Mouse (Mus musculus): ENCODE measurements around the gene Pigv. TPM values are rescaled to one million over a fixed set of nuclear protein-coding genes. Genes with fewer than 3 reads are reported as not detected.

Gene Pigv
- polyA plus RNA-seq, 1 experiment from 2014 or later = 16.7 TPM

DNA sequence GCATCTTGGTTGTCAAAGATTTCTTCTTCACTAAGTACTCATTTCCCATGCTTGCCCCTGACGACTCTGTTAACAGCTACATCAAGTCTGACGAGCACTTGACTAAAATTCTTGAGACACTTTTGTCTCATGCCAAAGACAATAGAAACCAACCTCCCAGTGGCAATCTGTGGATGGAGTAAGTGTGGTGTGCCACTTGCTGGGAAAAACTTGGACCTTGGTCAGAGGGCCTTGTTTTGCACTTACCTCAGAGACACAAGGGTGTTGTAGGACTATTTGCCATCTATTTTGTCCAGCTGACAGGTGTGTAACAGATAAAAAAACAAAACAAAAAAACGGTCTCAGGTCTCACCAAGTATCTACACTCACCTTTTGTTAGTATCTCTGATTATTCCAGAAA, 3.7 kb upstream of the Pigv start:
- ATAC-seq (replicated peaks; ENCODE audit: extremely low read depth, insufficient read depth, low FRiP score) = no peak

GRCm38 (mm10) chr4:133675594-133676016, 3.2 kb upstream of the Pigv start:
- 11% methylated on average over 5 of the region's 5 CpGs for WGBS
- peaks cover 6% of the 10 kb centered on the region for H3K36me3 ChIP-seq (ENCODE audit: control insufficient read depth, insufficient read depth)
- no peaks in the 10 kb centered on the region for H3K9me3 ChIP-seq (replicated peaks; ENCODE audit: control insufficient read depth, low read length)
- H3K27me3 ChIP-seq (ENCODE audit: control insufficient read depth, insufficient read depth, low read length) = no peaks in the 10 kb centered on the region
- peak overlapping the region; percentile 80 for H3K27ac ChIP-seq (ENCODE audit: low read length)
- H3K9ac ChIP-seq (ENCODE audit: low read length) = peak overlapping the region; percentile 41
- H3K4me2 ChIP-seq (ENCODE audit: low read depth, low read length) = peak overlapping the region; percentile 36
- peaks cover 46% of the 10 kb centered on the region for H3K4me1 ChIP-seq (ENCODE audit: control insufficient read depth, insufficient read depth, low read length)
- H3K4me3 ChIP-seq (ENCODE audit: low read length) = no peak overlapping the region
- peak; percentile 20; the same call in 1 of the 2 replicates for ATAC-seq (replicated peaks; ENCODE audit: extremely low read depth, insufficient read depth, low FRiP score)

More for the DNA sequence above, 3.7 kb upstream of the Pigv start:
- WGBS = 16% methylated on average over 3 of the region's 3 CpGs
- H3K4me2 ChIP-seq (ENCODE audit: low read depth, low read length) = peak overlapping the region; percentile 36
- no peak overlapping the region for H3K4me3 ChIP-seq (ENCODE audit: low read length)
- H3K9me3 ChIP-seq (replicated peaks; ENCODE audit: control insufficient read depth, low read length) = no peaks in the 10 kb centered on the region
- peaks cover 41% of the 10 kb centered on the region for H3K4me1 ChIP-seq (ENCODE audit: control insufficient read depth, insufficient read depth, low read length)
- H3K27me3 ChIP-seq (ENCODE audit: control insufficient read depth, insufficient read depth, low read length) = no peaks in the 10 kb centered on the region
- H3K36me3 ChIP-seq (ENCODE audit: control insufficient read depth, insufficient read depth) = peaks cover 12% of the 10 kb centered on the region
- H3K27ac ChIP-seq (ENCODE audit: low read length) = peak overlapping the region; percentile 80
- H3K9ac ChIP-seq (ENCODE audit: low read length) = peak overlapping the region; percentile 41; the same call in 1 of the 2 replicates

GRCm38 (mm10) chr4:133674331-133674695, 1.9 kb upstream of the Pigv start:
- Histone ChIP-seq H3K36me3 (ENCODE audit: control insufficient read depth, insufficient read depth) (peaks cover 4% of the 10 kb centered on the region; the same call in 1 of the 2 replicates), H3K9ac (ENCODE audit: low read length) (no peak overlapping the region; the same call in 1 of the 2 replicates), H3K27ac (ENCODE audit: low read length) (peak overlapping the region; percentile 100), H3K4me1 (ENCODE audit: control insufficient read depth, insufficient read depth, low read length) (peaks cover 55% of the 10 kb centered on the region), H3K9me3 (replicated peaks; ENCODE audit: control insufficient read depth, low read length) (no peaks in the 10 kb centered on the region), H3K4me3 (ENCODE audit: low read length) (no peak overlapping the region), H3K4me2 (ENCODE audit: low read depth, low read length) (peak overlapping the region; percentile 91), H3K27me3 (ENCODE audit: control insufficient read depth, insufficient read depth, low read length) (no peaks in the 10 kb centered on the region)
- no peak for ATAC-seq (replicated peaks; ENCODE audit: extremely low read depth, insufficient read depth, low FRiP score)
- WGBS = 54% methylated on average over 8 of the region's 8 CpGs

DNA sequence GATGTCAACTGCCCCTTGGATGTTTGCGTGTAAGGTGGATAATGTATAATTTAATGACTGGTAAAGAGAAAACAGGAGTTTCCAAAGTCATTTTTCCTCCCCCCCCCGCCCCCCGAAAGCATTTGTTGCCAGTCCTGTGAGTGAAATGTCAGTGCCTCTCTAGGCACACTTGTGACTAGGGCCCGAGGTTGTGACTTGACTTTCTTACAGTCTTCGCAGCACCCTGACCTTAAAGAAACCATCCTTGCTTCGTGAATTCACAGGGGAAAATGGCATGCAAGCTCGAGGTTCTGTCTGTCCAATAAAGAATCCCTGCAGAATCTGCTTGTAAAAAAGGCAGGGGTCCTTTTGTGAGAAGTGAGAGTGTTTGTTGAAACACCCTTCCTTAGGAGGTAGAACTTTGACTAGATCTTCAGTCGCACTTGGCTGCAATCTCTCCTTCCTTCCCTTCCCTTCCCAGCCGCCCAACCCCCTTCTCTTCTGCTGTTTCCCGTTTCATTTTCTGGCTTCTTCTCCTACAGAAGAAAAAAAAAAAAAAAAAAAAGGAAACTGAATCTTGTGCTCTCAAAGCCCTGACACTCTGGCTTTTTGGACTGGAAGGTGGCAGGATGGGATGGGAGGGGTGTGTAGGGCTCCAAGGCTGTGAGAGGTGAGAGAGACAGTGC, 1.4 kb upstream of the Pigv start:
- Histone ChIP-seq H3K4me3 (ENCODE audit: low read length) (peak overlapping the region; percentile 83), H3K36me3 (ENCODE audit: control insufficient read depth, insufficient read depth) (peaks cover 4% of the 10 kb centered on the region; the same call in 1 of the 2 replicates), H3K27me3 (ENCODE audit: control insufficient read depth, insufficient read depth, low read length) (no peaks in the 10 kb centered on the region), H3K9me3 (replicated peaks; ENCODE audit: control insufficient read depth, low read length) (no peaks in the 10 kb centered on the region), H3K4me1 (ENCODE audit: control insufficient read depth, insufficient read depth, low read length) (peaks cover 55% of the 10 kb centered on the region), H3K27ac (ENCODE audit: low read length) (peak overlapping the region; percentile 100), H3K9ac (ENCODE audit: low read length) (peak overlapping the region; percentile 91), H3K4me2 (ENCODE audit: low read depth, low read length) (peak overlapping the region; percentile 91)
- WGBS = 23% methylated on average over 10 of the region's 10 CpGs
- ATAC-seq (replicated peaks; ENCODE audit: extremely low read depth, insufficient read depth, low FRiP score) = no peak

- Histone ChIP-seq H3K27ac (ENCODE audit: low read length) (peak overlapping the region; percentile 100), H3K4me3 (ENCODE audit: low read length) (peak overlapping the region; percentile 83), H3K9ac (ENCODE audit: low read length) (peak overlapping the region; percentile 91), H3K4me1 (ENCODE audit: control insufficient read depth, insufficient read depth, low read length) (peaks cover 55% of the 10 kb centered on the region), H3K27me3 (ENCODE audit: control insufficient read depth, insufficient read depth, low read length) (no peaks in the 10 kb centered on the region), H3K4me2 (ENCODE audit: low read depth, low read length) (peak overlapping the region; percentile 91), H3K9me3 (replicated peaks; ENCODE audit: control insufficient read depth, low read length) (no peaks in the 10 kb centered on the region), H3K36me3 (ENCODE audit: control insufficient read depth, insufficient read depth) (no peaks in the 10 kb centered on the region)
- ATAC-seq (replicated peaks; ENCODE audit: extremely low read depth, insufficient read depth, low FRiP score) = peak; percentile 24
- WGBS = 1% methylated on average over 24 of the region's 24 CpGs
Observed at GRCm38 (mm10) chr4:133672845-133673647, 599 bp upstream of the Pigv start.

GRCm38 (mm10) chr4:133671184-133671880, 1.1 kb downstream of the Pigv start:
- peak overlapping the region; percentile 100 for H3K27ac ChIP-seq (ENCODE audit: low read length)
- H3K9me3 ChIP-seq (replicated peaks; ENCODE audit: control insufficient read depth, low read length) = no peaks in the 10 kb centered on the region
- WGBS = 3% methylated on average over 13 of the region's 13 CpGs
- no peaks in the 10 kb centered on the region for H3K27me3 ChIP-seq (ENCODE audit: control insufficient read depth, insufficient read depth, low read length)
- no peak for ATAC-seq (replicated peaks; ENCODE audit: extremely low read depth, insufficient read depth, low FRiP score)
- H3K9ac ChIP-seq (ENCODE audit: low read length) = peak overlapping the region; percentile 91
- peak overlapping the region; percentile 91 for H3K4me2 ChIP-seq (ENCODE audit: low read depth, low read length)
- no peaks in the 10 kb centered on the region for H3K36me3 ChIP-seq (ENCODE audit: control insufficient read depth, insufficient read depth)
- peak overlapping the region; percentile 83 for H3K4me3 ChIP-seq (ENCODE audit: low read length)
- peaks cover 49% of the 10 kb centered on the region for H3K4me1 ChIP-seq (ENCODE audit: control insufficient read depth, insufficient read depth, low read length)

GRCm38 (mm10) chr4:133669652-133670210, 2.7 kb downstream of the Pigv start:
- Histone ChIP-seq H3K36me3 (ENCODE audit: control insufficient read depth, insufficient read depth) (peaks cover 3% of the 10 kb centered on the region; the same call in 1 of the 2 replicates), H3K9ac (ENCODE audit: low read length) (0 out of 2 replicates have a peak overlapping the region, but pooled peaks have one; percentile 36), H3K4me3 (ENCODE audit: low read length) (no peak overlapping the region), H3K27me3 (ENCODE audit: control insufficient read depth, insufficient read depth, low read length) (no peaks in the 10 kb centered on the region), H3K4me1 (ENCODE audit: control insufficient read depth, insufficient read depth, low read length) (peaks cover 37% of the 10 kb centered on the region), H3K9me3 (replicated peaks; ENCODE audit: control insufficient read depth, low read length) (no peaks in the 10 kb centered on the region), H3K4me2 (ENCODE audit: low read depth, low read length) (no peak overlapping the region), H3K27ac (ENCODE audit: low read length) (no peak overlapping the region)
- 49% methylated on average over 6 of the region's 6 CpGs for WGBS
- ATAC-seq (replicated peaks; ENCODE audit: extremely low read depth, insufficient read depth, low FRiP score) = no peak

DNA sequence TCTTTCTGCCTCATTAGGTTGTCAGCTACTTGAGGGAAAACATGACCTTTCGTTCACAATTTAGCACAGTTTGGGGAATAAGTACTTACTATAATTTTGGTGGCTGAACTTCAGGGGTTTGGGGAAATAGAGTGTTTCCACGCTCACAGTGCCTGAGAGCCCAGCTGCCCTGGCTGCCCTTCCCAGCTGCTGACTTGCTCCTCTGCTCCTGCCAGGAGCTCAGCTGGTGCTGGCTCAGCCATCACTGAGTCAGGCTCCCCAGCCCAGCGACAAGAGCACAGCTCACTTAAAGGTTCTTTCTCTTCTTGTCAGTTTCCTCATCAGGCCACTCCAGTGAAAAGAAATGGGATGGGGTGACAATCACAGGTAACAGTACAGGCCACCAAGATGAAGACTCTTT, 3.9 kb downstream of the Pigv start:
- Histone ChIP-seq H3K27me3 (ENCODE audit: control insufficient read depth, insufficient read depth, low read length) (no peaks in the 10 kb centered on the region), H3K4me1 (ENCODE audit: control insufficient read depth, insufficient read depth, low read length) (peaks cover 25% of the 10 kb centered on the region), H3K9me3 (replicated peaks; ENCODE audit: control insufficient read depth, low read length) (no peaks in the 10 kb centered on the region), H3K4me2 (ENCODE audit: low read depth, low read length) (no peak overlapping the region), H3K4me3 (ENCODE audit: low read length) (no peak overlapping the region), H3K27ac (ENCODE audit: low read length) (no peak overlapping the region), H3K9ac (ENCODE audit: low read length) (no peak overlapping the region), H3K36me3 (ENCODE audit: control insufficient read depth, insufficient read depth) (peaks cover 7% of the 10 kb centered on the region)
- WGBS = 70% methylated on average over 3 of the region's 3 CpGs
- ATAC-seq (replicated peaks; ENCODE audit: extremely low read depth, insufficient read depth, low FRiP score) = no peak
